Mouse (Mus musculus) liver, adult (tissue): ENCODE measurements around the gene Coa5.

Source experiments
- GATA4 ChIP-seq: IDR thresholded peaks from 2 replicates; pipeline ENCODE4 v1.6.1; 2014; ENCODE audit warnings: mild to moderate bottlenecking, low read length; ENCODE audit not compliant: insufficient replicate concordance

The Coa5 gene

GRCm38 (mm10) chr1:37457546-37457945 lies 27.6 kb upstream of the Coa5 start:
- no peak for TF ChIP-seq GATA4

GRCm38 (mm10) chr1:37451270-37451669 lies 21.4 kb upstream of the Coa5 start:
- no peak for TF ChIP-seq GATA4

GRCm38 (mm10) chr1:37448361-37449095 lies 18.6 kb upstream of the Coa5 start:
- TF ChIP-seq GATA4, result no peak

- no peak for TF ChIP-seq GATA4
These were observed 13.2 kb upstream of the Coa5 start for GRCm38 (mm10) chr1:37442848-37443835.

GRCm38 (mm10) chr1:37436419-37436818 lies 6.5 kb upstream of the Coa5 start:
- TF ChIP-seq GATA4, result no peak

GRCm38 (mm10) chr1:37430297-37430840 lies 466 bp upstream of the Coa5 start:
- TF ChIP-seq GATA4, result no peak

- TF ChIP-seq GATA4, result no peak
These were observed 992 bp downstream of the Coa5 start for GRCm38 (mm10) chr1:37428911-37429310.

- no peak for TF ChIP-seq GATA4
These were observed 2.6 kb downstream of the Coa5 start for GRCm38 (mm10) chr1:37427144-37427875.

GRCm38 (mm10) chr1:37419420-37419819 lies 10.5 kb downstream of the Coa5 start:
- no peak for TF ChIP-seq GATA4

GRCm38 (mm10) chr1:37415394-37415793 lies 14.5 kb downstream of the Coa5 start:
- no peak for TF ChIP-seq GATA4

GRCm38 (mm10) chr1:37409647-37410046 lies 20.3 kb downstream of the Coa5 start:
- no peak for TF ChIP-seq GATA4

- TF ChIP-seq GATA4, result no peak
These were observed 21.2 kb downstream of the Coa5 start for GRCm38 (mm10) chr1:37408678-37409077.

GRCm38 (mm10) chr1:37408059-37408458 lies 21.8 kb downstream of the Coa5 start:
- no peak for TF ChIP-seq GATA4

GRCm38 (mm10) chr1:37407228-37407627 lies 22.7 kb downstream of the Coa5 start:
- no peak for TF ChIP-seq GATA4

GRCm38 (mm10) chr1:37405137-37405536 lies 24.8 kb downstream of the Coa5 start:
- TF ChIP-seq GATA4, result no peak
